Mouse (Mus musculus): ENCODE measurements at regions not wholly inside any gene's neighbourhood (a gene's known extent, or its start where the extent isn't known, plus 50 kb on each side); places are given as distances from the start of the nearest gene placed in this dataset.
A peak's percentile ranks its signal among the peaks of the same experiment; 100 is the strongest.

GRCm38 (mm10) chr1:71800581-71800980, 147.6 kb upstream of the Fn1 start:
- intact Hi-C loops (cut with DNase I), result no loop called here
- TF ChIP-seq CTCF (IDR thresholded peaks at IDR 0.05), result no peak
- Histone ChIP-seq H3K27ac (no peak overlapping the region), H3K4me3 (no peak overlapping the region)
- no peak for DNase-seq (ENCODE audit: extremely low spot score in 1 of 2, low spot score in 2 of 2)

GRCm38 (mm10) chr1:71798636-71799035, 145.6 kb upstream of the Fn1 start:
- TF ChIP-seq CTCF (IDR thresholded peaks at IDR 0.05), result no peak
- no peak overlapping the region for H3K4me3 ChIP-seq
- DNase-seq (ENCODE audit: extremely low spot score in 1 of 2, low spot score in 2 of 2), result no peak
- H3K27ac ChIP-seq, result no peak overlapping the region
- intact Hi-C loops (cut with DNase I), result no loop called here

GRCm38 (mm10) chr1:71788408-71788807, 135.4 kb upstream of the Fn1 start:
- TF ChIP-seq CTCF (IDR thresholded peaks at IDR 0.05), result no peak
- no peak for DNase-seq (ENCODE audit: extremely low spot score in 1 of 2, low spot score in 2 of 2)
- intact Hi-C loops (cut with DNase I), result no loop called here
- no peak overlapping the region for H3K27ac ChIP-seq
- no peak overlapping the region for H3K4me3 ChIP-seq

- intact Hi-C loops (cut with DNase I), result no loop called here
- Histone ChIP-seq H3K4me3 (no peak overlapping the region), H3K27ac (no peak overlapping the region)
- TF ChIP-seq CTCF (IDR thresholded peaks at IDR 0.05), result no peak
- DNase-seq (ENCODE audit: extremely low spot score in 1 of 2, low spot score in 2 of 2), result no peak
These were observed 131.9 kb upstream of the Fn1 start for GRCm38 (mm10) chr1:71784880-71785279.

- H3K4me3 ChIP-seq, result no peak overlapping the region
- DNase-seq (ENCODE audit: extremely low spot score in 1 of 2, low spot score in 2 of 2), result no peak
- no peak; the same call in 1 of the 2 replicates for TF ChIP-seq CTCF (IDR thresholded peaks at IDR 0.05)
- H3K27ac ChIP-seq, result no peak overlapping the region
- intact Hi-C loops (cut with DNase I), result no loop called here
These were observed 125.3 kb upstream of the Fn1 start for GRCm38 (mm10) chr1:71778292-71778691.

GRCm38 (mm10) chr1:71775865-71776501, 123.0 kb upstream of the Fn1 start:
- Histone ChIP-seq H3K4me3 (peak overlapping the region; percentile 29), H3K27ac (no peak overlapping the region)
- TF ChIP-seq CTCF (IDR thresholded peaks at IDR 0.05), result no peak
- intact Hi-C loops (cut with DNase I), result no loop called here
- DNase-seq (ENCODE audit: extremely low spot score in 1 of 2, low spot score in 2 of 2), result peak in 1 of 2 experiments; percentile 10

GRCm38 (mm10) chr1:71772526-71772925, 119.5 kb upstream of the Fn1 start:
- DNase-seq (ENCODE audit: extremely low spot score in 1 of 2, low spot score in 2 of 2), result no peak

GRCm38 (mm10) chr1:71771798-71772197, 118.8 kb upstream of the Fn1 start:
- TF ChIP-seq CTCF (IDR thresholded peaks at IDR 0.05), result no peak
- intact Hi-C loops (cut with DNase I), result no loop called here
- DNase-seq (ENCODE audit: extremely low spot score in 1 of 2, low spot score in 2 of 2), result no peak

More at GRCm38 (mm10) chr1:71772526-71772925, 119.5 kb upstream of the Fn1 start:
- intact Hi-C loops (cut with DNase I), result no loop called here
- TF ChIP-seq CTCF (IDR thresholded peaks at IDR 0.05), result no peak
- H3K4me3 ChIP-seq, result no peak overlapping the region
- H3K27ac ChIP-seq, result no peak overlapping the region

GRCm38 (mm10) chr1:71769595-71769994, 116.6 kb upstream of the Fn1 start:
- TF ChIP-seq CTCF (IDR thresholded peaks at IDR 0.05), result no peak
- DNase-seq (ENCODE audit: extremely low spot score in 1 of 2, low spot score in 2 of 2), result no peak
- intact Hi-C loops (cut with DNase I), result no loop called here
- H3K4me3 ChIP-seq, result no peak overlapping the region
- H3K27ac ChIP-seq, result no peak overlapping the region

More at GRCm38 (mm10) chr1:71771798-71772197, 118.8 kb upstream of the Fn1 start:
- no peak overlapping the region for H3K4me3 ChIP-seq
- no peak overlapping the region for H3K27ac ChIP-seq

GRCm38 (mm10) chr1:71767705-71768104, 114.7 kb upstream of the Fn1 start:
- intact Hi-C loops (cut with DNase I), result no loop called here
- H3K4me3 ChIP-seq, result no peak overlapping the region
- no peak for DNase-seq (ENCODE audit: extremely low spot score in 1 of 2, low spot score in 2 of 2)
- TF ChIP-seq CTCF (IDR thresholded peaks at IDR 0.05), result no peak
- H3K27ac ChIP-seq, result no peak overlapping the region

- DNase-seq (ENCODE audit: extremely low spot score in 1 of 2, low spot score in 2 of 2), result no peak
- Histone ChIP-seq H3K4me3 (no peak overlapping the region), H3K27ac (no peak overlapping the region)
- TF ChIP-seq CTCF (IDR thresholded peaks at IDR 0.05), result no peak
- intact Hi-C loops (cut with DNase I), result no loop called here
These were observed 114.1 kb upstream of the Fn1 start for GRCm38 (mm10) chr1:71767076-71767475.

GRCm38 (mm10) chr1:71764951-71765350, 112.0 kb upstream of the Fn1 start:
- DNase-seq (ENCODE audit: extremely low spot score in 1 of 2, low spot score in 2 of 2), result no peak
- Histone ChIP-seq H3K27ac (no peak overlapping the region), H3K4me3 (no peak overlapping the region)
- intact Hi-C loops (cut with DNase I), result no loop called here
- no peak for TF ChIP-seq CTCF (IDR thresholded peaks at IDR 0.05)

- H3K4me3 ChIP-seq, result no peak overlapping the region
- intact Hi-C loops (cut with DNase I), result no loop called here
- DNase-seq (ENCODE audit: extremely low spot score in 1 of 2, low spot score in 2 of 2), result no peak
- no peak overlapping the region for H3K27ac ChIP-seq
- TF ChIP-seq CTCF (IDR thresholded peaks at IDR 0.05), result no peak
These were observed 110.5 kb upstream of the Fn1 start for GRCm38 (mm10) chr1:71763530-71763929.
